Comparison of ENCODE assay signal across 17 mouse cellular contexts in genomic region chr1:137658141-137658540, GRCm38 (mm10).
"Had no signal": no experiment of that assay in that cellular context is flagged by ENCODE, and none has a peak within 500 bp of the region (broad histone marks: within the 10 kb centered on the region; RNA-seq: fewer than 3 reads in every experiment).

No protein-coding gene starts in this region.

- H3K4me2 ChIP-seq: lung, embryonic 14.5 days; neural tube, embryonic 13.5 days; neural tube, embryonic 15.5 days had no signal

- DNase-seq: lung, adult 18-20 months; lung, embryonic 14.5 days; lung, postnatal 10 days; lung, postnatal 4 days; retina, postnatal 1 day; right cerebral cortex, adult 18-20 months; right cerebral cortex, postnatal 25 days; right cerebral cortex, postnatal 4 days; spleen, adult 18-20 months; thymus, adult 18-20 months; thymus, postnatal 14 days; thymus, postnatal 36 days had no signal

- H3K27me3 ChIP-seq: midbrain, embryonic 12.5 days; neural tube, embryonic 13.5 days; neural tube, embryonic 15.5 days had no signal

- H3K27ac ChIP-seq: neural tube, embryonic 15.5 days had no signal

- H3K9ac ChIP-seq: lung, embryonic 14.5 days; midbrain, embryonic 12.5 days; neural tube, embryonic 13.5 days; neural tube, embryonic 15.5 days had no signal

- H3K9me3 ChIP-seq: midbrain, embryonic 12.5 days; neural tube, embryonic 13.5 days; neural tube, embryonic 15.5 days had no signal

- ATAC-seq: midbrain, embryonic 16.5 days had no signal

- H3K4me3 ChIP-seq: midbrain, embryonic 12.5 days; myocyte; neural tube, embryonic 13.5 days; neural tube, embryonic 15.5 days had no signal

- H3K36me3 ChIP-seq: midbrain, embryonic 12.5 days; neural tube, embryonic 13.5 days; neural tube, embryonic 15.5 days had no signal
